Mouse (Mus musculus): Measurements from ENCODE around the gene Naa80. TPM values are rescaled to one million over a fixed set of nuclear protein-coding genes. Genes with fewer than 3 reads are reported as not detected.
"Not testable (repeated sequence)": the region's sequence is repeated elsewhere in the genome, so short reads cannot be mapped to it uniquely, and the experiment has no call there.

The Naa80 gene
- polyA plus RNA-seq, 1 experiment from 2014 or later: 16.2 TPM

GRCm38 (mm10) chr9:107554319-107554825, 24.3 kb upstream of the Naa80 start:
- peaks cover 21% of the 10 kb centered on the region for H3K36me3 ChIP-seq (ENCODE audit: control insufficient read depth, insufficient read depth)
- H3K4me1 ChIP-seq (replicated peaks; ENCODE audit: control insufficient read depth, insufficient read depth, low read length): peaks cover 41% of the 10 kb centered on the region
- peak overlapping the region; percentile 86 for H3K4me3 ChIP-seq (replicated peaks; ENCODE audit: low read length)
- ATAC-seq: peak; percentile 94
- peaks cover 30% of the 10 kb centered on the region for H3K27me3 ChIP-seq (replicated peaks; ENCODE audit: control insufficient read depth, insufficient read depth, low read length)
- peak overlapping the region; percentile 86 for H3K9ac ChIP-seq (replicated peaks; ENCODE audit: low read depth, low read length)
- H3K27ac ChIP-seq (ENCODE audit: low read length): peak overlapping the region; percentile 88
- WGBS: 1% methylated on average over 52 of the region's 53 CpGs
- H3K9me3 ChIP-seq (ENCODE audit: control insufficient read depth, low read length): no peaks in the 10 kb centered on the region
- H3K4me2 ChIP-seq (ENCODE audit: low read length): peak overlapping the region; percentile 97

- H3K4me3 ChIP-seq (replicated peaks; ENCODE audit: low read length): peak overlapping the region; percentile 86
- H3K9me3 ChIP-seq (ENCODE audit: control insufficient read depth, low read length): no peaks in the 10 kb centered on the region
- peak; percentile 24 for ATAC-seq
- under 1% methylated on average over 23 of the region's 23 CpGs for WGBS
- H3K36me3 ChIP-seq (ENCODE audit: control insufficient read depth, insufficient read depth): peaks cover 28% of the 10 kb centered on the region
- peaks cover 24% of the 10 kb centered on the region for H3K27me3 ChIP-seq (replicated peaks; ENCODE audit: control insufficient read depth, insufficient read depth, low read length)
- H3K9ac ChIP-seq (replicated peaks; ENCODE audit: low read depth, low read length): peak overlapping the region; percentile 86
- H3K4me1 ChIP-seq (replicated peaks; ENCODE audit: control insufficient read depth, insufficient read depth, low read length): peaks cover 41% of the 10 kb centered on the region
- peak overlapping the region; percentile 88 for H3K27ac ChIP-seq (ENCODE audit: low read length)
- peak overlapping the region; percentile 97 for H3K4me2 ChIP-seq (ENCODE audit: low read length)
These were observed 23.6 kb upstream of the Naa80 start for GRCm38 (mm10) chr9:107555031-107555457.

DNA sequence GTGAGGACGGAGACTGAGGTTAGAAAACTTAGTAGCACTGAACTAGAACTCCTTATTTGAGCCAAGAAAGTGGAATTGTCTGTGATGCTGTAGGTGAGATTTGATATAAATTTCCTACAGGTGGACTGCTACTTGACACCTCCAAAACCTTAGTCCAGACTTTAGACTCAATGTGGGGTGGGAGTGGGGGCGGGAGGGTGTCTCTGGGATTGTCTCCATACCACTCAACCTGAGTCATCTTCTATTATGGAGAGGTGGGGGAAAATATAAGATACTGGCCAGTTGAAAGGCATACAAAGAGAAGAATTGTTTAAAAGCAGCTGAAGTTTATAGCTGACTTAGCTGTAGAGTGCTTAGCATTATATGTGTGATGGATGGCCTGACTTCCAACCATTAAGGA, 23.0 kb upstream of the Naa80 start:
- H3K9me3 ChIP-seq (ENCODE audit: control insufficient read depth, low read length): no peaks in the 10 kb centered on the region
- ATAC-seq: no peak
- 45% methylated on average over 2 of the region's 2 CpGs for WGBS
- H3K36me3 ChIP-seq (ENCODE audit: control insufficient read depth, insufficient read depth): peaks cover 28% of the 10 kb centered on the region
- peak overlapping the region; percentile 86 for H3K9ac ChIP-seq (replicated peaks; ENCODE audit: low read depth, low read length)
- H3K4me3 ChIP-seq (replicated peaks; ENCODE audit: low read length): peak overlapping the region; percentile 86
- no peak overlapping the region for H3K27ac ChIP-seq (ENCODE audit: low read length)
- peak overlapping the region; percentile 97 for H3K4me2 ChIP-seq (ENCODE audit: low read length)
- H3K27me3 ChIP-seq (replicated peaks; ENCODE audit: control insufficient read depth, insufficient read depth, low read length): peaks cover 18% of the 10 kb centered on the region
- H3K4me1 ChIP-seq (replicated peaks; ENCODE audit: control insufficient read depth, insufficient read depth, low read length): peaks cover 41% of the 10 kb centered on the region

- ATAC-seq: no peak
- 84% methylated on average over 3 of the region's 3 CpGs for WGBS
- no peak overlapping the region for H3K4me3 ChIP-seq (replicated peaks; ENCODE audit: low read length)
These were observed 22.3 kb upstream of the Naa80 start for GRCm38 (mm10) chr9:107556346-107556745.

GRCm38 (mm10) chr9:107563029-107563581, 15.6 kb upstream of the Naa80 start, which contains the start of gene Tusc2:
Gene Tusc2, plus strand, starts transcription at chr9:107563255.
- peak; percentile 98 for ATAC-seq
- peak within 1 kb of the TSS; percentile 84 for H3K9ac ChIP-seq (replicated peaks; ENCODE audit: low read depth, low read length)
- peaks cover 17% of the 10 kb centered on the region for H3K4me1 ChIP-seq (replicated peaks; ENCODE audit: control insufficient read depth, insufficient read depth, low read length)
- under 1% methylated on average over 46 of the region's 46 CpGs for WGBS
- peak within 1 kb of the TSS; percentile 80 for H3K4me3 ChIP-seq (replicated peaks; ENCODE audit: low read length)
- no peaks in the 10 kb centered on the region for H3K27me3 ChIP-seq (replicated peaks; ENCODE audit: control insufficient read depth, insufficient read depth, low read length)
- H3K27ac ChIP-seq (ENCODE audit: low read length): peak within 1 kb of the TSS; percentile 64
- H3K4me2 ChIP-seq (ENCODE audit: low read length): peak within 1 kb of the TSS; percentile 85
- peaks cover 26% of the 10 kb centered on the region for H3K36me3 ChIP-seq (ENCODE audit: control insufficient read depth, insufficient read depth)
- H3K9me3 ChIP-seq (ENCODE audit: control insufficient read depth, low read length): no peaks in the 10 kb centered on the region

More at GRCm38 (mm10) chr9:107556346-107556745, 22.3 kb upstream of the Naa80 start:
- Histone ChIP-seq H3K27me3 (replicated peaks; ENCODE audit: control insufficient read depth, insufficient read depth, low read length) (peaks cover 13% of the 10 kb centered on the region), H3K9ac (replicated peaks; ENCODE audit: low read depth, low read length) (no peak overlapping the region), H3K9me3 (ENCODE audit: control insufficient read depth, low read length) (no peaks in the 10 kb centered on the region), H3K36me3 (ENCODE audit: control insufficient read depth, insufficient read depth) (peaks cover 30% of the 10 kb centered on the region), H3K4me1 (replicated peaks; ENCODE audit: control insufficient read depth, insufficient read depth, low read length) (peaks cover 35% of the 10 kb centered on the region), H3K4me2 (ENCODE audit: low read length) (no peak overlapping the region), H3K27ac (ENCODE audit: low read length) (no peak overlapping the region)

- not testable (repeated sequence) for H3K27me3 ChIP-seq (replicated peaks; ENCODE audit: control insufficient read depth, insufficient read depth, low read length); H3K4me3 ChIP-seq (replicated peaks; ENCODE audit: low read length); H3K36me3 ChIP-seq (ENCODE audit: control insufficient read depth, insufficient read depth); H3K9me3 ChIP-seq (ENCODE audit: control insufficient read depth, low read length); H3K4me2 ChIP-seq (ENCODE audit: low read length); H3K27ac ChIP-seq (ENCODE audit: low read length); ATAC-seq; H3K9ac ChIP-seq (replicated peaks; ENCODE audit: low read depth, low read length)
- WGBS: 52% methylated on average over 5 of the region's 5 CpGs
- peaks cover 28% of the 10 kb centered on the region for H3K4me1 ChIP-seq (replicated peaks; ENCODE audit: control insufficient read depth, insufficient read depth, low read length)
These were observed 13.1 kb upstream of the Naa80 start for GRCm38 (mm10) chr9:107565556-107565955.

DNA sequence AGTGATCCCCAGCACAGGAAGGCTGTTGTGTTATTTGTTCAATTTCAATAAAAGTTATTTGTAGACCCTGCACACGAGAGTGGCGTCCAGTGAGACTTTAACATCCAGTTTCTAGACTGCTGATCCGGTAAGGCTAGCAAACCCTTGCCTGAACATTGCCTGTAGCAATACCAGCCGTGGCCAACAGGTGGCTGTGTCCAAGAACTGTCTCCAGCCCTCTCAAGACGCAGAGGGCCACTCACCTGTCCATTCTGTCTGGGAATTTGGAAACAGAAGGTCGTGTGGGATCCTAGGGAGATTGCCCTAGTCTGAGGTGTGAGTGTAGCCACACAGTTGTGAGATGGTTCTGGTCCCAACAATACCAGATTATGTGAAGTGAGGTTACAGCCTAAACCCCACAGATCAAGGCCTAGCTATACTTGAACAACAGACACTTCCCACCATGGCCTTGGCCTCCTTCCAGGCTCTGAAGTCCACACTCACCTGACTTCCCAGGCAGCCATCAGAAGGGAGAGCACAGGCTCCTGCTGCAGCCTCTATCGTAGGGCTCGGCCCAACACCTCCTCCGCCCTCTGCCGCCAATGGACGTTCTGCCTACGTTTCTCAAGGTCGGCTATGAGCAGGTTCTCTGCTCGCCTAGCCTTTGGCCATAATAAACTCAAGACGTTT, 12.5 kb upstream of the Naa80 start:
- Histone ChIP-seq H3K9me3 (ENCODE audit: control insufficient read depth, low read length) (no peaks in the 10 kb centered on the region), H3K27ac (ENCODE audit: low read length) (no peak overlapping the region), H3K36me3 (ENCODE audit: control insufficient read depth, insufficient read depth) (peaks cover 8% of the 10 kb centered on the region; the same call in 1 of the 2 replicates), H3K4me2 (ENCODE audit: low read length) (no peak overlapping the region), H3K9ac (replicated peaks; ENCODE audit: low read depth, low read length) (no peak overlapping the region), H3K27me3 (replicated peaks; ENCODE audit: control insufficient read depth, insufficient read depth, low read length) (no peaks in the 10 kb centered on the region), H3K4me3 (replicated peaks; ENCODE audit: low read length) (no peak overlapping the region), H3K4me1 (replicated peaks; ENCODE audit: control insufficient read depth, insufficient read depth, low read length) (peaks cover 34% of the 10 kb centered on the region)
- 59% methylated on average over 15 of the region's 15 CpGs for WGBS
- no peak for ATAC-seq

- H3K9ac ChIP-seq (replicated peaks; ENCODE audit: low read depth, low read length): no peak overlapping the region
- H3K9me3 ChIP-seq (ENCODE audit: control insufficient read depth, low read length): no peaks in the 10 kb centered on the region
- no peak for ATAC-seq
- no peak overlapping the region for H3K4me2 ChIP-seq (ENCODE audit: low read length)
- WGBS: 70% methylated on average over 3 of the region's 3 CpGs
- no peak overlapping the region for H3K4me3 ChIP-seq (replicated peaks; ENCODE audit: low read length)
- peaks cover 6% of the 10 kb centered on the region for H3K36me3 ChIP-seq (ENCODE audit: control insufficient read depth, insufficient read depth)
- no peaks in the 10 kb centered on the region for H3K27me3 ChIP-seq (replicated peaks; ENCODE audit: control insufficient read depth, insufficient read depth, low read length)
- peaks cover 41% of the 10 kb centered on the region for H3K4me1 ChIP-seq (replicated peaks; ENCODE audit: control insufficient read depth, insufficient read depth, low read length)
- H3K27ac ChIP-seq (ENCODE audit: low read length): no peak overlapping the region
These were observed 11.8 kb upstream of the Naa80 start for GRCm38 (mm10) chr9:107566855-107567254.

DNA sequence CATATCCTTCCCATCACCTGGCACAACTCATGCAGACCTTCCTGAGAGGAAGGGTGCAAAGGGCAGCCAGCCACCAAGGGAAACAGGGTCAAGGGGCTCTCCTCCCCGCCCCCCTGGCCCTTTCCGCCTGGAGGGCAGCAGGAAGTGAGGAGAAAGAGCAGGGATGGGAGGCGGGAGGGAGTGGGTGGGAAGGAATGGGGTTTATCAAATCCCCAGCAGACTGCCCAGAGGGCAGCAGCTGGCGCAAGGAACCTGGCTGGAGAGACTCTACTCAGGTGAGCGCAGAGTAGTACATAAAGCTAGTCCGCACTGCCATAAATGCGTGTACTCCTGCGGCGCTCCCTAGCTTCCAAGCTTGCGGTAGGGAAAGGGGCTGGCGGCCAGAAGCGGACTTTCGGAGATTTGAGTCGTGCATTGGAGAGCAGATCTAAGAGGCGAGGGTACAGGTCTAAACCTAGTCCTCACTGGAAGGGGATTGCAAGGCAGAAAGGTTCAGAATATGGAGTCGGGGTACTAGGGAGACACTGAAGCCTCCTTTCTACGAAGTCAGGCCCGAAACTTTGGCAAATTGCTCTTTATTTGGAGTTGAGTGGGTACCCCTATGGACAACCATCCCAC, 10.9 kb upstream of the Naa80 start, which contains the start of gene Hyal2:
TSS of gene Hyal2 (plus strand) at position 244 of the 618 bp plus-strand sequence.
- Histone ChIP-seq H3K4me1 (replicated peaks; ENCODE audit: control insufficient read depth, insufficient read depth, low read length) (peaks cover 46% of the 10 kb centered on the region), H3K9me3 (ENCODE audit: control insufficient read depth, low read length) (no peaks in the 10 kb centered on the region), H3K4me3 (replicated peaks; ENCODE audit: low read length) (peak within 1 kb of the TSS; percentile 83), H3K9ac (replicated peaks; ENCODE audit: low read depth, low read length) (peak within 1 kb of the TSS; percentile 88), H3K27me3 (replicated peaks; ENCODE audit: control insufficient read depth, insufficient read depth, low read length) (no peaks in the 10 kb centered on the region), H3K4me2 (ENCODE audit: low read length) (peak within 1 kb of the TSS; percentile 95), H3K36me3 (ENCODE audit: control insufficient read depth, insufficient read depth) (peaks cover 15% of the 10 kb centered on the region), H3K27ac (ENCODE audit: low read length) (peak within 1 kb of the TSS; percentile 85)
- no peak for ATAC-seq
- WGBS: 7% methylated on average over 18 of the region's 18 CpGs

Data from forebrain, embryonic 16.5 days (tissue).